Mouse (Mus musculus) embryonic fibroblast, embryonic 13.5 days (primary cell): ENCODE results near the gene Klk1.

ENCODE experiments used
- CTCF ChIP-seq: IDR thresholded peaks from 2 replicates; pipeline ENCODE4 v1.5.1; 2011; ENCODE audit warnings: mild to moderate bottlenecking, control low read depth, low read length, moderate library complexity, borderline replicate concordance; ENCODE audit not compliant: insufficient read depth
- POLR2A ChIP-seq: IDR thresholded peaks from 2 replicates; pipeline ENCODE4 v1.6.1; 2011; ENCODE audit warnings: low read depth, mild to moderate bottlenecking, control low read depth, low read length, moderate library complexity

- no peak for TF ChIP-seq CTCF
- no peak for TF ChIP-seq POLR2A
Observed at GRCm38 (mm10) chr7:44197891-44198290, 27.3 kb upstream of the Klk1 start, which contains the start of gene Klk1b3.
